ENCODE assay signal across 9 mouse cellular contexts in the genomic region with DNA sequence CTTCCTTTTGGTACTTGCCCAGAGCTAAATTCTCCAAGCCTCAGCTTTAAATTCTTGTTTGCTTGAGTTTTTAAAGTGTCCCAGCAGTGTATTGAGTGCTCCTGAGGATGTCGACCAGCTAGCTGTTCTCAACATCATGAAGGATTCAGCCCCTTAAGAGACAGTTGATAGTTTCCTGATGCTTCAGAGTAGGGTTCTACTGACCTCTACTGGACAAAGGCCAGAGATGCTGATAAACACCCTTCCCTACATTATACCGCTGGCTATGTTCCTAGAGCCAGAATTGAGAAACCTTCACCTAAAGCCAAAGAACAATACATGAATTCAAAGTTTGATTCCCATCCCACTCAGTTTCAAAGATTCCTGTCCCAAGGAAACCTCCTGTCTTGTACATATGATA. TPM values are rescaled to one million over a fixed set of nuclear protein-coding genes. Genes with fewer than 3 reads are reported as not detected.
DNase-seq lines count a peak whose midpoint lies in the region; ATAC-seq and TF ChIP-seq lines count a peak whose summit lies in the region.
"Had no signal": no experiment of that assay in that cellular context is flagged by ENCODE, and none has a peak within 500 bp of the region (broad histone marks: within the 10 kb centered on the region; RNA-seq: fewer than 3 reads in every experiment).

No protein-coding gene starts in this region.

- no peak overlapping the region for H3K27ac ChIP-seq in liver, embryonic 14.5 days
- H3K27ac ChIP-seq in intestine, embryonic 16.5 days (ENCODE audit: low read length) = no peak overlapping the region

- DNase-seq in cerebellum, adult 11-12 months = no peak
- peak in 2 of 3 experiments; percentile 3 to 10 for DNase-seq in liver, embryonic 14.5 days (ENCODE audit: low read depth in 3 of 3, low spot score in 3 of 3)
- no peak for DNase-seq in liver
- peak; percentile 69 for DNase-seq in embryo, embryonic 10 days (ENCODE audit: low spot score)
- peak; percentile 71 for DNase-seq in retina, embryonic 14.5 days (ENCODE audit: low spot score)
- DNase-seq in gastrocnemius, adult 8-10 months (ENCODE audit: low spot score in 2 of 2) = no peak

- no peaks in the 10 kb centered on the region for H3K27me3 ChIP-seq in liver, embryonic 14.5 days (ENCODE audit: control insufficient read depth, insufficient read depth, low read length)
- no peaks in the 10 kb centered on the region; the same call in 1 of the 2 replicates for H3K27me3 ChIP-seq in intestine, embryonic 16.5 days (replicated peaks; ENCODE audit: control insufficient read depth, insufficient read depth, low read length)

- TF ChIP-seq EP300 in liver, embryonic 14.5 days (IDR thresholded peaks at IDR 0.05; ENCODE audit: low read depth) = no peak

- H3K9ac ChIP-seq in liver, embryonic 14.5 days (replicated peaks) = no peak overlapping the region
- no peak overlapping the region for H3K9ac ChIP-seq in intestine, embryonic 16.5 days (ENCODE audit: low read depth, low read length)

- H3K4me1 ChIP-seq in liver, embryonic 14.5 days (replicated peaks; ENCODE audit: control insufficient read depth in 2 of 2, insufficient read depth in 2 of 2, low read length in 1 of 2) = no peaks in the 10 kb centered on the region
- H3K4me1 ChIP-seq in intestine, embryonic 16.5 days (ENCODE audit: control insufficient read depth, insufficient read depth, low read length) = no peaks in the 10 kb centered on the region

- no peak overlapping the region for H3K4me2 ChIP-seq in liver, embryonic 14.5 days (ENCODE audit: low read depth)
- no peak overlapping the region for H3K4me2 ChIP-seq in intestine, embryonic 16.5 days (ENCODE audit: low read depth, low read length)

- no peaks in the 10 kb centered on the region for H3K36me3 ChIP-seq in liver, embryonic 14.5 days (replicated peaks; ENCODE audit: control insufficient read depth, insufficient read depth, low read depth)
- no peaks in the 10 kb centered on the region for H3K36me3 ChIP-seq in intestine, embryonic 16.5 days (ENCODE audit: control insufficient read depth, insufficient read depth, low read length)

- no peak overlapping the region for H3K4me3 ChIP-seq in liver, embryonic 14.5 days (ENCODE audit: insufficient read depth in 1 of 2, low read depth in 2 of 2, low read length in 2 of 2)
- no peak overlapping the region for H3K4me3 ChIP-seq in intestine, embryonic 16.5 days (ENCODE audit: low read length)
- H3K4me3 ChIP-seq: myocyte had no signal

- peak; percentile 56 for TF ChIP-seq CTCF in liver, embryonic 14.5 days (IDR thresholded peaks at IDR 0.05; ENCODE audit: low read depth)

- ATAC-seq in cerebellum, adult (ENCODE audit: insufficient number of reproducible peaks, low FRiP score, low TSS enrichment) = peak; percentile 40; the same call in 1 of the 2 replicates
- no peak for ATAC-seq in liver, embryonic 14.5 days (ENCODE audit: insufficient read depth)
- ATAC-seq in intestine, embryonic 16.5 days = peak; percentile 53; the same call in 1 of the 2 replicates

- WGBS in liver, embryonic 14.5 days (ENCODE audit: insufficient replicate concordance) = 30% methylated on average over 2 of the region's 2 CpGs
- 19% methylated on average over 2 of the region's 2 CpGs for WGBS in intestine, embryonic 16.5 days

- H3K9me3 ChIP-seq in liver, embryonic 14.5 days (ENCODE audit: control insufficient read depth, low read length) = no peaks in the 10 kb centered on the region
- no peaks in the 10 kb centered on the region for H3K9me3 ChIP-seq in intestine, embryonic 16.5 days (ENCODE audit: control insufficient read depth, low read length)

RNA-seq across cellular contexts. Expression of a gene that starts 23.0 kb away (rescaled TPM):
- polyA plus RNA-seq in liver, embryonic 14.5 days (2012; rRNA removed) = 0.09 and 0.10 TPM in 2 replicates
- polyA plus RNA-seq in liver, embryonic 14.5 days (2014; fragmentation: Nextera tagmentation; extraction: Ambion mirVana) = 0.05 and 0.06 TPM in 2 replicates
- polyA plus RNA-seq in intestine, embryonic 16.5 days (2015; fragmentation: Nextera tagmentation; extraction: Ambion mirVana) = 0.28 and 0.33 TPM in 2 replicates
- total RNA-seq in gastrocnemius, adult 8-10 months (2022) = 1 to 10 TPM in 2 of 4 experiments, under 1 TPM in 2; 0.41 to 2.0 (median 1.2) TPM

RNA-seq across cellular contexts. Expression of a gene that starts 46.3 kb away (rescaled TPM):
- polyA plus RNA-seq in liver, embryonic 14.5 days (2012; rRNA removed) = 5.1 and 10.4 TPM in 2 replicates
- polyA plus RNA-seq in liver, embryonic 14.5 days (2014; fragmentation: Nextera tagmentation; extraction: Ambion mirVana) = 8.7 and 9.6 TPM in 2 replicates
- polyA plus RNA-seq in intestine, embryonic 16.5 days (2015; fragmentation: Nextera tagmentation; extraction: Ambion mirVana) = 41.6 and 48.2 TPM in 2 replicates
- total RNA-seq in gastrocnemius, adult 8-10 months (2022) = 10 to 100 TPM; 12.6 to 21.5 (median 13.6) TPM

Comparison
In these comparisons a context has a peak if more than half of its experiments do, and no peak if none do; other contexts are left out.
1. DNase-seq: peak in liver, embryonic 14.5 days (2 of 3), embryo, embryonic 10 days (single experiment) and retina, embryonic 14.5 days (single experiment); none in cerebellum, adult 11-12 months (single experiment), liver (single experiment) and gastrocnemius, adult 8-10 months (0 of 2).